Mouse (Mus musculus) hindbrain, embryonic 14.5 days (tissue): ENCODE data around the gene 1700066M21Rik. TPM values are rescaled to one million over a fixed set of nuclear protein-coding genes. Genes with fewer than 3 reads are reported as not detected.

ENCODE experiments used
- ATAC-seq: fragments of 200-750 bp; cut with Nextera tagmentation; 2 replicates; pipeline ENCODE4 v1.8.0; 2017; ENCODE audit warnings: moderate number of reproducible peaks, mild to moderate bottlenecking, moderate TSS enrichment, moderate library complexity; ENCODE audit not compliant: low FRiP score
- DNase-seq: peaks from one replicate; pipeline ENCODE4 v3.0.0-alpha.2; 2015; ENCODE audit warnings: low spot score
- H3K27ac ChIP-seq: fragments of 300-500 bp; sonication (generic); 2 replicates; pipeline ENCODE4 v1.5.1; 2014; ENCODE audit warnings: mild to moderate bottlenecking, moderate library complexity
- H3K27me3 ChIP-seq: fragments of 300-500 bp; sonication (generic); 2 replicates; pipeline ENCODE4 v1.6.1; 2014; ENCODE audit warnings: mild to moderate bottlenecking, low read length, mixed read lengths; ENCODE audit not compliant: control insufficient read depth, insufficient read depth
- H3K36me3 ChIP-seq: fragments of 300-500 bp; sonication (generic); replicated peaks from 2 replicates; pipeline ENCODE4 v1.6.1; 2014; ENCODE audit not compliant: control insufficient read depth, insufficient read depth
- H3K4me1 ChIP-seq: fragments of 300-500 bp; sonication (generic); replicated peaks from 2 replicates; pipeline ENCODE4 v1.6.1; 2014; ENCODE audit warnings: antibody characterized with exemption, low read length, mixed read lengths; ENCODE audit not compliant: control insufficient read depth, insufficient read depth
- H3K4me2 ChIP-seq: fragments of 300-500 bp; sonication (generic); replicated peaks from 2 replicates; pipeline ENCODE4 v1.6.1; 2014; ENCODE audit warnings: mild to moderate bottlenecking, moderate library complexity
- H3K4me3 ChIP-seq: fragments of 300-500 bp; sonication (generic); replicated peaks from 2 replicates; pipeline ENCODE4 v1.5.1; 2014; ENCODE audit warnings: mild to moderate bottlenecking, low read length
- H3K9ac ChIP-seq: fragments of 300-500 bp; sonication (generic); 2 replicates; pipeline ENCODE4 v1.6.1; 2014
- H3K9me3 ChIP-seq: fragments of 300-500 bp; sonication (generic); 2 replicates; pipeline ENCODE4 v1.6.1; 2016; ENCODE audit warnings: low read length; ENCODE audit not compliant: control insufficient read depth
- WGBS: fragments of 180-500 bp; shearing (Covaris S2); extraction: QIAGEN DNeasy Blood & Tissue Kit; methylation state at CpG from one replicate; pipeline ENCODE4 v1.1.7; 2014; 5-methylcytosine and 5-hydroxymethylcytosine counted together
- polyA plus RNA-seq: library from polyadenylated mRNA; unstranded; fragments of >200 nt; fragmentation: Nextera tagmentation; extraction: Ambion mirVana; gene quantifications from 2 replicates; pipeline ENCODE4 v1.2.1, GENCODE M21; 2014

The 1700066M21Rik gene
- polyA plus RNA-seq, 1 experiment from 2014 or later = 23.1 TPM

DNA sequence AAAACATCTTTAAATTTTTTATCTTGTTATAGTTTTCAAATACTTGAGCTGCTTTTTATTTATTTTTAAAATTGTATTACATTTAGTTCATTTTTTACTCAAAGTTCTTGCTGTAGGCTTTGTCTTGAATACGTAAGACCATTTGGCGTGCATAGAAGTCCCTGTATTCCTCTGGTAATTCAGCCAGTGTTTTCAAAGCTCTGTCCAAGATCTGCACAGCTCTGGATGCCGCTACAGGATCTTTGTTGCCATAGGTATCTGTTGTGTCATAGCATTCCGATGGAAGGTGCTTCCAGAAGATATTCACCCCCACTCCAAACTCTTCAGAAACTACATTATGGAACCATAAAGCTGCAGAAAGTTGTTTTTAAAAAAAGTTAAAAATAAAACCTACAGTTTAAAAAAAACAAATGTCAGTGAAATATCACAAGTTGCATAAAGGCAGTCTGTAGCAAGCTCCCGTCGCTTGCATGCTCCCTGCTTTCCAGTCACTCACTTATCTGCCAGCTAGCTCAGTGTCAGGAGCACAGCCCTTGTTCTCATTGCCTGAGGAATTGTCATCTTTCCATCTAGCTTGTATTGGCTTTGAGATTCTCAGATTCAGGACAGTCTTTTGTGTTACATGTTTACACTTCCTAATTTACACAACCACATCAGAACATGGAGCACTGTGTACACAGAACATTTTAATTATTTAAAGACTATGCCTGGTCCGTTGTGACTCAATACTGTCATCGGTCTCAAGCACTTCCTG is 11.2 kb downstream of the 1700066M21Rik start:
- Histone ChIP-seq H3K4me1 (no peaks in the 10 kb centered on the region), H3K9ac (no peak overlapping the region), H3K4me3 (no peak overlapping the region), H3K27me3 (no peaks in the 10 kb centered on the region), H3K9me3 (no peaks in the 10 kb centered on the region), H3K36me3 (peaks cover 41% of the 10 kb centered on the region), H3K4me2 (no peak overlapping the region), H3K27ac (no peak overlapping the region; the same call in 1 of the 2 replicates)
- no peak for DNase-seq
- no peak for ATAC-seq
- 81% methylated on average over 8 of the region's 8 CpGs for WGBS

- Histone ChIP-seq H3K27ac (no peak overlapping the region), H3K4me3 (no peak overlapping the region), H3K9me3 (no peaks in the 10 kb centered on the region), H3K9ac (no peak overlapping the region), H3K27me3 (no peaks in the 10 kb centered on the region), H3K4me1 (no peaks in the 10 kb centered on the region), H3K36me3 (peaks cover 49% of the 10 kb centered on the region), H3K4me2 (no peak overlapping the region)
- WGBS = 90% methylated on average over 4 of the region's 4 CpGs
- ATAC-seq (no peak), DNase-seq (no peak)
These were observed 13.8 kb downstream of the 1700066M21Rik start for GRCm38 (mm10) chr1:57390993-57391790.

- Histone ChIP-seq H3K27ac (no peak overlapping the region), H3K9ac (no peak overlapping the region), H3K36me3 (peaks cover 61% of the 10 kb centered on the region), H3K4me2 (no peak overlapping the region), H3K4me1 (no peaks in the 10 kb centered on the region), H3K27me3 (no peaks in the 10 kb centered on the region), H3K9me3 (no peaks in the 10 kb centered on the region), H3K4me3 (no peak overlapping the region)
- no peak for ATAC-seq
- no peak for DNase-seq
- WGBS = 89% methylated on average over 4 of the region's 4 CpGs
These were observed 15.0 kb downstream of the 1700066M21Rik start for GRCm38 (mm10) chr1:57392417-57392816.

- no peak overlapping the region for H3K27ac ChIP-seq
- no peak overlapping the region for H3K4me3 ChIP-seq
- no peak for ATAC-seq
- no peaks in the 10 kb centered on the region for H3K27me3 ChIP-seq
- no peaks in the 10 kb centered on the region for H3K4me1 ChIP-seq
- H3K36me3 ChIP-seq = peaks cover 58% of the 10 kb centered on the region
- 65% methylated on average over 3 of the region's 3 CpGs for WGBS
- H3K4me2 ChIP-seq = no peak overlapping the region
- no peak overlapping the region for H3K9ac ChIP-seq
- H3K9me3 ChIP-seq = no peaks in the 10 kb centered on the region
- DNase-seq = peak; percentile 72
These were observed 16.6 kb downstream of the 1700066M21Rik start for GRCm38 (mm10) chr1:57394051-57394450.

GRCm38 (mm10) chr1:57400321-57400720 is 22.9 kb downstream of the 1700066M21Rik start:
- WGBS = 91% methylated on average over 2 of the region's 2 CpGs

DNA sequence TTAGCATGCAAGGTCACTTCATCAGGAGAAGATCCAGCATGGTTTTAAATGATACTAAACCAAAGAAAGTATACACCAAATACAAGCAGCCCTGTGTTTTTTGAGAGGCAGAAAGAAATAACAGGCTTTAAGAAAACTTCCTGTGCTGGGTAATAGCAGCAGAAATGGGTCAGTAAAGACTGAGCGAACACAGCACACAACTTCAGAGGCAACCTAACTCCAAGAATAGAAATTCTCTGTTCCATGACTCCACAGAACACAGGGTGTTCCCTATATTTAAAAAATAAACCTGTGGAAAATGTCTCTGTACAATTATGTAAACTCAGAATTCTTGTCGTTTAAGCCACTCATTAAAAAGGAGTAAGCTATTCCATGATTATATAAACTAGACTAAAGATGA is 23.5 kb downstream of the 1700066M21Rik start:
- Histone ChIP-seq H3K9ac (no peak overlapping the region), H3K27me3 (no peaks in the 10 kb centered on the region)
- over 99% methylated on average over 2 of the region's 2 CpGs for WGBS

More at GRCm38 (mm10) chr1:57400321-57400720, 22.9 kb downstream of the 1700066M21Rik start:
- ATAC-seq = no peak
- Histone ChIP-seq H3K27ac (no peak overlapping the region), H3K4me3 (no peak overlapping the region), H3K36me3 (peaks cover 40% of the 10 kb centered on the region; the same call in 1 of the 2 replicates), H3K4me2 (no peak overlapping the region), H3K9me3 (no peaks in the 10 kb centered on the region), H3K4me1 (no peaks in the 10 kb centered on the region), H3K27me3 (no peaks in the 10 kb centered on the region), H3K9ac (no peak overlapping the region)
- no peak for DNase-seq

GRCm38 (mm10) chr1:57402116-57402515 is 24.7 kb downstream of the 1700066M21Rik start:
- Histone ChIP-seq H3K27ac (no peak overlapping the region), H3K4me3 (no peak overlapping the region), H3K9ac (no peak overlapping the region), H3K9me3 (no peaks in the 10 kb centered on the region), H3K36me3 (peaks cover 25% of the 10 kb centered on the region; the same call in 1 of the 2 replicates), H3K4me2 (no peak overlapping the region), H3K27me3 (no peaks in the 10 kb centered on the region), H3K4me1 (peaks cover under 1% of the 10 kb centered on the region)
- DNase-seq (no peak), ATAC-seq (no peak)
- WGBS = 87% methylated on average over 5 of the region's 5 CpGs

More for the DNA sequence above, 23.5 kb downstream of the 1700066M21Rik start:
- Histone ChIP-seq H3K4me1 (no peaks in the 10 kb centered on the region; the same call in 1 of the 2 replicates), H3K36me3 (peaks cover 37% of the 10 kb centered on the region; the same call in 1 of the 2 replicates), H3K4me2 (no peak overlapping the region), H3K4me3 (no peak overlapping the region), H3K27ac (no peak overlapping the region), H3K9me3 (no peaks in the 10 kb centered on the region)
- no peak for DNase-seq
- ATAC-seq = no peak

- H3K36me3 ChIP-seq = 0 out of 2 replicates have a peak, but pooled peaks cover 4% of the 10 kb centered on the region
- H3K4me2 ChIP-seq = peak within 1 kb of the TSS; percentile 76
- WGBS = under 1% methylated on average over 72 of the region's 72 CpGs
- H3K27ac ChIP-seq = peak within 1 kb of the TSS; percentile 93
- ATAC-seq = peak; percentile 91
- DNase-seq = peak; percentile 82
- no peaks in the 10 kb centered on the region for H3K9me3 ChIP-seq
- H3K27me3 ChIP-seq = no peaks in the 10 kb centered on the region
- H3K4me1 ChIP-seq = peaks cover 27% of the 10 kb centered on the region
- peak within 1 kb of the TSS; percentile 86 for H3K9ac ChIP-seq
- H3K4me3 ChIP-seq = peak within 1 kb of the TSS; percentile 60
These were observed 29.0 kb downstream of the 1700066M21Rik start, which contains the start of the genes Maip1 and Tyw5 for GRCm38 (mm10) chr1:57406187-57407151. Gene Maip1 (plus strand): TSS chr1:57406328. Gene Tyw5 (minus strand): TSS chr1:57407101.
